Mouse (Mus musculus) Patski (cell line): Measurements from ENCODE around the gene Rnf32. TPM values are rescaled to one million over a fixed set of nuclear protein-coding genes. Genes with fewer than 3 reads are reported as not detected.

Experiments
- ATAC-seq: fragments of 100-300 bp; one replicate; pipeline ENCODE4 v1.8.0; 2021
- CTCF ChIA-PET: fragments of 350-600 bp; sonication (Branson Sonifier 250); formaldehyde crosslinking; loops from one replicate; lab custom pipeline; 2022; ENCODE audit warnings: inconsistent platforms; lab: Charles Lee
- POLR2A ChIA-PET: fragments of 350-600 bp; sonication (Branson Sonifier 250); formaldehyde crosslinking; loops from one replicate; lab custom pipeline; 2022; ENCODE audit warnings: antibody characterized with exemption, inconsistent platforms; lab: Charles Lee
- DNase-seq: peaks from one replicate; pipeline ENCODE4 v3.0.0-alpha.2; 2011; ENCODE audit warnings: low read depth, low spot score
- H3K27me3 ChIP-seq: fragments of 371-371 bp; one replicate; pipeline ENCODE4 v1.5.1; 2021
- CTCF ChIP-seq: fragments of 100-300 bp; IDR thresholded peaks from one replicate; pipeline ENCODE4 v1.5.1; 2021
- in situ Hi-C: fragments of 300-500 bp; cut with MboI; formaldehyde crosslinking; loops from 3 replicates; pipeline ENCODE4 v1.11.1; 2018; ENCODE audit warnings: low pct_unique_long_range_greater_than_20kb, mixed read lengths
- polyA plus RNA-seq: library from polyadenylated mRNA; unstranded; gene quantifications from one replicate; pipeline ENCODE4 v1.2.3, GENCODE M21; 2021

Gene Rnf32
- polyA plus RNA-seq, 1 experiment from 2014 or later, result 17.6 TPM

- in situ Hi-C loops, result no loop called here
- H3K27me3 ChIP-seq, result no peaks in the 10 kb centered on the region
- DNase-seq, result no peak
- TF ChIP-seq CTCF, result no peak
- ChIA-PET POLR2A (interaction anchor here (0.5 kb wide), 1 partner anchor 823 kb away, joined by 3 read pairs; no protein-coding TSS in a partner anchor), CTCF (interaction anchor here (0.7 to 1.9 kb wide), 6 partner anchors 9 to 782 kb away, joined by 3 to 4 read pairs (median 3); no protein-coding TSS in a partner anchor)
- ATAC-seq, result no peak
Measured at GRCm38 (mm10) chr5:29251496-29251873, 55.7 kb downstream of the Rnf32 start.

DNA sequence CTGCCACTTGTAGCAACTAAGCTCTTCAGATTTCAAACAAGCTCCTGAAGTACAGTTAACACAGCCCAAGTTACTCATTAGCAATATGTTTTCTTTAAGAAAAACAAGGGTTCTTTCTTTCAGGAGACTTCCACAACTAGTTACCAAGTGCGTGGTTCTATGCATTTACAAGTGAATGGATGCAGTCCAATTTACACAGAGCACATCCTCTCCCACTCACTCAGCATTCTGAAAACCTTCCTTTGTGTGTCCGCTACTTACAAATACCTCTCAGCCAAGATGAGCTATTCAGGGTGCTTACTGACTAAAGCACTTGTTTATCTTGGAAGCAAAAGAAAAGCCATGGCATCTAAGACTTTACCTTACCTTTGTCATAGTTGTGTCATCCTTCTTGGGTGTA lies 58.1 kb downstream of the Rnf32 start:
- TF ChIP-seq CTCF, result no peak
- DNase-seq, result no peak
- ChIA-PET POLR2A (no interaction called here), CTCF (interaction anchor here (1.2 to 1.6 kb wide), 3 partner anchors 11 to 17 kb away, joined by 3 to 7 read pairs (median 6); no protein-coding TSS in a partner anchor)
- in situ Hi-C loops, result no loop called here
- no peaks in the 10 kb centered on the region for H3K27me3 ChIP-seq
- ATAC-seq, result no peak

DNA sequence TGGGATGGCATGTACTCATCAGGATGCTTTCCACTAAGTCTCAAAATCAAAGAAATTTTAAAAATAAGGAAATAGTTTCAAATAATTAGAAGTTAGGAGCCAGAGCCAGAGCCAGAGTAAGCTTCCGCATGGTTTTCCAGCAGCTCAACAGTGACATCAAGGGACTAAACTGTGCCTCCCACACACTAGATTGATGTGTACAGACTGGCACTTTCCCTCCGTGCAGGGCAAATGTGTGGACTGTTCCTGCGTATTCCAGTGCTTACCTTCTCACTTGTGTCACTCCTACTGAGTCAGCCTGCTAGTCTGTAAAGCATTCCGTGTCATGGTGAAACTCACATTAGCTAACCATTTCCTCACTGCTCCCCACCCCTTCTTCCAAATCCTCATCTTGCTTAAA lies 75.1 kb downstream of the Rnf32 start:
- no peak for DNase-seq
- ATAC-seq, result peak; percentile 17
- ChIA-PET CTCF (interaction anchor here (0.6 to 2.3 kb wide), 4 partner anchors 12 to 76 kb away, joined by 3 to 6 read pairs (median 4); no protein-coding TSS in a partner anchor), POLR2A (interaction anchor here (1.2 kb wide), 1 partner anchor 815 kb away, joined by 3 read pairs; no protein-coding TSS in a partner anchor)
- no peaks in the 10 kb centered on the region for H3K27me3 ChIP-seq
- in situ Hi-C loops, result no loop called here
- TF ChIP-seq CTCF, result peak; percentile 63

GRCm38 (mm10) chr5:29273426-29273825 lies 77.6 kb downstream of the Rnf32 start:
- DNase-seq (no peak), ATAC-seq (no peak)
- TF ChIP-seq CTCF, result no peak
- no peaks in the 10 kb centered on the region for H3K27me3 ChIP-seq
- in situ Hi-C loops, result no loop called here
- ChIA-PET CTCF (interaction anchor here (1.1 kb wide), 1 partner anchor 821 kb away, joined by 3 read pairs; no protein-coding TSS in a partner anchor), POLR2A (no interaction called here)

- no peak for ATAC-seq
- TF ChIP-seq CTCF, result peak; percentile 62
- CTCF ChIA-PET, result interaction anchor here (1.1 to 1.3 kb wide), 2 partner anchors 15 to 823 kb away, joined by 3 to 4 read pairs; no protein-coding TSS in a partner anchor
- POLR2A ChIA-PET, result no interaction called here
- no peak for DNase-seq
- in situ Hi-C loops, result loop anchor here (5.0 kb wide), 1 partner anchor 242 kb away; no protein-coding TSS in a partner anchor
- no peaks in the 10 kb centered on the region for H3K27me3 ChIP-seq
Measured at GRCm38 (mm10) chr5:29274746-29275145, 79.0 kb downstream of the Rnf32 start.

Other genes starting within 250 kb of the Rnf32 start
- gene Lmbr1, start 182.4 kb downstream of the Rnf32 start, polyA plus RNA-seq, result 15.5 TPM
- 41.1 TPM for gene Nom1, start 238.7 kb downstream of the Rnf32 start, polyA plus RNA-seq